Mouse (Mus musculus): ENCODE measurements around the gene Ptpn6. TPM values are rescaled to one million over a fixed set of nuclear protein-coding genes. Genes with fewer than 3 reads are reported as not detected.

Gene Ptpn6
- 1 to 10 TPM; 5.0 to 6.0 TPM for total RNA-seq (2021)

DNA sequence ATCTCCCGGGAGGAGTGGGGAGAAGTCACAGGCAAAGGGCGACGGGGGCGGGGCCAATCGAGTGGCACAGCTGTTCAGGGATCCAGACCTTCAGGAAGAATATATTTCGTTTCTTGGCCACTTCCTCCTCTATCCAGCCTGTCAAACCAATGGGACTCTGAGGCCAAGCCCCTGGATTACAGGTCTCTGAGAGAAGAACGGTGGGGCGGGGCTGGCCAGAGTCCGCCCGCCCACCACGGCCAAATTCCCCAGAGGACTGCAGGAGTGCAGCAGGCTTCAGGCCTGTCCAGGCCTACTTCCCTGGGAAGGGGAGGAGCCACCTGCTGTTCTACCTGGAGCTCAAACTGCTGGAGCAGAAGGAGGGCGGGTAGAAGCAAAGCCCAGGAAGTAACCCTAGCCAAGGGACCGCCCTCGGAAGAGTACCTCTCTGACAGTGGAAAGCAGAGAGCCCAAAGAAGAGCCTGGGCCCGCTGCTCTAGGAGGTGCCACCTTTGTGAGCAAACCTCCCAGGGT lies at the start of gene Ptpn6:
Ptpn6 (minus strand) TSS at position 204 of the 513 bp plus-strand sequence.
- DNase-seq: no peak
- intact Hi-C loops (cut with DNase I): loop anchor here (5.0 kb wide), 1 partner anchor 36 kb away; no protein-coding TSS in a partner anchor

DNA sequence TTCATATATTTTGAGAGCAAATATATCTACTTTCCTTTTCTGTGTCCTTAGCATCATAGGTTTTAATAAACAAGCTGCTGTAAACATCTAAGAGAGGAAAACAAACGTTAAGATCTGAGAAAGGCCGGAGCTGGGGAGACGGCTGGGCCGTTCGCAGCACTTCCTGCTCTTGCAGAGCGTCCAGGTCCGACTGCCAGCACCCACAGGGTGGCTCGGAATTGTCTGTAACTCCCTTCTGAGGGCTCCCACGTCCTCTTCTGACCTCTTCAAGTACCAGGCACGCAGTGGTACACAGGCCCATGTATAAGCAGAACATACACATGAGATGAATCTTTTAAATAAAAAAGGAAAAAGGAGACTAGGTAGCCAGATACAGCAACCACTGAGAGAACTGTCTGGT lies 49.2 kb upstream of the Ptpn6 start:
- intact Hi-C loops (cut with DNase I): no loop called here
- no peak for DNase-seq

DNA sequence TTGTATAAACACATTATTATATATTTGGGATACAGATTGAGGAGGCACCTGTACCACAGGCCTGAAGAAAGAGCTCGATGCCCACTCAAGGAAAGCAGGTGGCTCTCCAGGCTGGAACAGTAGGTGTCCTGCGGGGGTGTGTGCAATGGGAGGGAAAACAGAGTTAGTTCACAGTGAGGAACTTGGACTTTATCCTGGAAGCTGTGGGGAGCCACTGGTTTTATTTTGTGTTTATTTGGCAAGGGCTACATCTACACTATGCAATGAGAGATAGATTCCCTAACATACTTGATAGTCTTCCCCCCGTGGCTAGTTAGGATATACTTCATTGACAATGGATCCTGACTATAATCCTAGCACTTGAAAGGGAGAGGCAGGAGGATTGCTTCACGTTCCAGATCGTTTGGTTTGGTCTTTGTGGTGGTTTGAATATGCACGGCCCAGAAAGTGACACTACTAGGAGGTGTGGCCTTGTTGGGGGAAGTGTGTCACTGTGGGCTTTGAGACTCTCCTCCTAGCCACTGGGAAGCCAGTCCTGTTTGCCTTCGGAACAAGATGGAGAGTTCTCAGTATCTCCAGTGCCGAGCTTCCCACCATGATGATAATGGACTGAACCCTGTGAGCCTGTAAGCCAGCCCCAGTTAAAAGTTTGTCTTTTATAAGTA lies 48.4 kb upstream of the Ptpn6 start:
- intact Hi-C loops (cut with DNase I): no loop called here
- DNase-seq: no peak

DNA sequence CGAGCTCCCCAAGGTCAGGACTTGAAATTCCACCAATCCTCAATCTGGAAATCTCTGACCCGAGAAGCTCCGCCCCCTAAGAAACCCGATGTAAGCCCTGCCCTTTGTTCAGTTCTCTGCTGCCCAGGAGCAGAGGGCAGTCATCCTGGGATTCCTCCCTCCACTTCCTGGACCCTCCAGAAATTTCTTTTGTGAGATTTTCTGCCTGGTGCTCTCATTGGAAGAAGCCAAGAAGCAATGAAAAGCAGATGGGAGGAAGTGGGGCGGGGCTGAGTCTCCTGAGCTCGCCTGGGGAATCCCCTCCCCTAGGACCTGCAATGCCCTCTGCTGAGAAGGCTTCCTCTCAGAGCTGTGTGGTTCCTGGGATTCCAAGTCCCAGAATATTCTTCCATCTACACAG lies 43.9 kb upstream of the Ptpn6 start:
- peak; percentile 34 to 56 for DNase-seq
- intact Hi-C loops (cut with DNase I): no loop called here

DNA sequence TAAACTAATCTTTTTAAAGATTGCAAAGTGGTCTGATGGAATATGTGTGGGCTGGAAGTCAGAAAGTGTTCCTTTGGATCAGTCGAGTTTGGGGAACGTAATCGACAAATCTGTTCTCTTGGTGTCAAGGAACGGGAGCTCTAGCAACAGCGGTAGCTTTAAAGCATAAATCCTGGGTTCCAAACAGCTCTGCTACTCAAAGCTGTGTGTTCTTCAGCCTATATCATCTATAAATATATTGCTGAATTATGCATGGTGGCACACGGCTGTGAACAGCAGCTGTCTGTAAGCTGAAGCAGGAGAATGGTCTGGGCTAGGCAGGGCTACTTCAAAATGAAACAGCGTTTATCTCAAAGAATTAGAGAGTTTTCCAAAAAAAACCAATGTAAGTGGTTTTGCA lies 42.4 kb upstream of the Ptpn6 start:
- DNase-seq: no peak
- intact Hi-C loops (cut with DNase I): no loop called here

- no peak for DNase-seq
- intact Hi-C loops (cut with DNase I): no loop called here
Measured at GRCm38 (mm10) chr6:124779984-124780416, 41.5 kb upstream of the Ptpn6 start.

GRCm38 (mm10) chr6:124779222-124779983 lies 40.9 kb upstream of the Ptpn6 start, which contains the start of gene Lrrc23:
Gene Lrrc23, minus strand, starts transcription at chr6:124779727.
- intact Hi-C loops (cut with DNase I): no loop called here
- peak; percentile 59 to 68 for DNase-seq

GRCm38 (mm10) chr6:124770511-124770910 lies 32.0 kb upstream of the Ptpn6 start:
- no peak for DNase-seq
- intact Hi-C loops (cut with DNase I): no loop called here

GRCm38 (mm10) chr6:124770013-124770412 lies 31.5 kb upstream of the Ptpn6 start:
- intact Hi-C loops (cut with DNase I): no loop called here
- DNase-seq: no peak

- intact Hi-C loops (cut with DNase I): no loop called here
Measured at GRCm38 (mm10) chr6:124769101-124769765, 30.7 kb upstream of the Ptpn6 start, which contains the start of gene Eno2. Gene Eno2, minus strand, starts transcription at chr6:124769673.

GRCm38 (mm10) chr6:124768704-124769044 lies 30.2 kb upstream of the Ptpn6 start:
- DNase-seq: no peak
- intact Hi-C loops (cut with DNase I): no loop called here

More at GRCm38 (mm10) chr6:124769101-124769765, 30.7 kb upstream of the Ptpn6 start, which contains the start of gene Eno2:
- peak; percentile 36 to 38 for DNase-seq

GRCm38 (mm10) chr6:124767920-124768703 lies 29.6 kb upstream of the Ptpn6 start:
- no peak for DNase-seq
- intact Hi-C loops (cut with DNase I): no loop called here

GRCm38 (mm10) chr6:124767536-124767919 lies 29.0 kb upstream of the Ptpn6 start:
- intact Hi-C loops (cut with DNase I): no loop called here

GRCm38 (mm10) chr6:124765951-124766350 lies 27.4 kb upstream of the Ptpn6 start:
- no peak for DNase-seq
- intact Hi-C loops (cut with DNase I): no loop called here

More at GRCm38 (mm10) chr6:124767536-124767919, 29.0 kb upstream of the Ptpn6 start:
- DNase-seq: no peak

DNA sequence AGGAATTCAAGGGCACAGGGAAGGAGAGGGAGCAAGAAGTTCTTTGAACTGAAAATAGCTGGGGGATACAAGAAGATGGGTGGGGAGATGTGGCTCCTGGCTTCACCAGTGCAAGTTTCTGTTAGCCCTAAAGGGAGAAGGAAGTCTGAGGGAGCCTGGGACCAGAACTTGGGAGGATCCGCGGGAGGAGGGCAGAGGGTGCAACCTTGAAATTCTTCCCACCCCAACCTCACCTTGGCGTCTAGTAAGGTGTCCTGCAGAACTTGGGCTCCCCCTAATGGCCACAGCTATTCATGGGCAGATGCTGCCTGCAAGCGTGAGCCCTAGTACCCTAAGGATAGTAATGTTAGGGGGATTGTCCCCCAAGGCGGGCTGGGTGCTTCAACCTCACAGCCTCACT lies 20.7 kb upstream of the Ptpn6 start:
- intact Hi-C loops (cut with DNase I): loop anchor here (1.0 to 10.0 kb wide), 7 partner anchors 18 to 264 kb away; partner anchors contain the start of genes C1rb, C1rl, Grcc10 and Lpcat3
- DNase-seq: peak; percentile 90 to 92

DNA sequence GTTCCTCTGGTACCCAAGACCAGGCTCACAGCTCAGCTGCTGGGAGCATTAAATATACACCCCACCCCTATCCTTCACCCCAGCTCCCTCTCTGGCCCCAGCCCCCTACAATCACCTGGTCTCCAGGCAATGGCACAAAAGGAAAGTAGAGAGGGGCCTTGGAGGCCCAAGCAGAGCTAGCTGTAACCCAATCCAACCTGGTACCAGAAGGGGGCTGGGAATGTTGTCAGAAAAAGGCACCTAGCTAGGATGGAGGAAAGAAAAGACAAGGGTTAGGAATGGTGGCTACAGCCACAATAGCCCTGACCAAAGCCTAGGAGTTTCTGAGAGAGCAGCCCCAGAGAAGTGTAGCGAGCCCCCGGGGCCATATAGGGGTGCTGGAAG lies 20.3 kb upstream of the Ptpn6 start:
- no peak for DNase-seq
- intact Hi-C loops (cut with DNase I): loop anchor here (1.0 to 10.0 kb wide), 7 partner anchors 18 to 264 kb away; partner anchors contain the start of genes C1rb, C1rl, Grcc10 and Lpcat3

DNA sequence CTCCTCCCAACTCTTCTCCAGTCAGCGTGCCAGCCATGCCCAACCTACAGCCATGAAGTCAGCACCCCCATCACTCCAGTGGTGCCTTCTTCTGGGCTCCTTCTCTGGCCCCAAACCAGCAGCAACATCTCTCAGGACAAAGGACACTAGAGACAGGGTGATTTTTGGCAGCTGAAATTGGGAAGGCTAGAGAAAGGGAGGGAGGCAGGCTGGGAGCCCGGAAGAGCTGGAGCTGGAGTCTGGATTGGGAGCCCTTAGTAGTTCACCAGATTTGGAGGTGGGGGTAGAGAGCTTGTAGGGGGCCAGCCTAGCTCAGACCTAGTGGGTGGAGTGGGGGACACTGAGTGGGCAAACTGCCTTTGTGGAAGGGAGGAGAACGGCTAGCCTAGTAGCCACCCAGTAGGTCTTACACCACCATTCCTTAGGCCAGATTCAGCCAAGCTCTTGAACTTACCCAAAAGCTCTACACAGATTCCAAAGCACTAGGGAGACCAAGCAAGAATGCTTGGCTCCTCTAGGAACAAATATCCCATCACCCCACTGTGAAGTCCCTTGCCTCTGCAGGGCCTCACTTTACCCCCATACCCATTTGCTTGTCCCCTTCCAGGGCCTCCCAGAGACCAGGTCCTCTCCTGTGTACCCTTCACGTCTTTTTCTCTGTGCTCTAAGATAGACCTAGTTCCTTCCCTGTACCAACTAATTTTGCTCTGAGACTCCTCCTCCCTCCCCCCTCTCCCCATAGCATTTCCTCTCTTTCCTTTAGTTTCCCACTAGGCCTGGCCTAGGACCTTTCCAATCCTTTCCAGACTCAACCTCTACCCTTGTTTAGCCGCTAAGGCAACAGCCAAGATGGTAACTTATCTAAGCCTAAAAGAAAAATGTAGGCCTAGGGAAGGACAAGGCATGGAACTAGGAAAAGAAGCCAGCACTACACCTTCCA lies 19.7 kb upstream of the Ptpn6 start:
- intact Hi-C loops (cut with DNase I): loop anchor here (2.0 to 10.0 kb wide), 6 partner anchors 17 to 263 kb away; partner anchors contain the start of genes C1rb, C1rl, Grcc10 and Lpcat3
- DNase-seq: peak; percentile 77 to 78

- intact Hi-C loops (cut with DNase I): loop anchor here (5.0 to 10.0 kb wide), 3 partner anchors 50 to 263 kb away; partner anchors contain the start of genes C1rl, Lpcat3 and Spsb2
- DNase-seq: no peak
Measured at GRCm38 (mm10) chr6:124757351-124757880, 18.9 kb upstream of the Ptpn6 start.

Measured in heart, postnatal 10 days (tissue).